Mouse (Mus musculus): ENCODE results near the gene Znrf1. TPM values are rescaled to one million over a fixed set of nuclear protein-coding genes. Genes with fewer than 3 reads are reported as not detected.

Gene Znrf1
- polyA plus RNA-seq, 1 experiment from 2014 or later = 65.7 TPM

DNA sequence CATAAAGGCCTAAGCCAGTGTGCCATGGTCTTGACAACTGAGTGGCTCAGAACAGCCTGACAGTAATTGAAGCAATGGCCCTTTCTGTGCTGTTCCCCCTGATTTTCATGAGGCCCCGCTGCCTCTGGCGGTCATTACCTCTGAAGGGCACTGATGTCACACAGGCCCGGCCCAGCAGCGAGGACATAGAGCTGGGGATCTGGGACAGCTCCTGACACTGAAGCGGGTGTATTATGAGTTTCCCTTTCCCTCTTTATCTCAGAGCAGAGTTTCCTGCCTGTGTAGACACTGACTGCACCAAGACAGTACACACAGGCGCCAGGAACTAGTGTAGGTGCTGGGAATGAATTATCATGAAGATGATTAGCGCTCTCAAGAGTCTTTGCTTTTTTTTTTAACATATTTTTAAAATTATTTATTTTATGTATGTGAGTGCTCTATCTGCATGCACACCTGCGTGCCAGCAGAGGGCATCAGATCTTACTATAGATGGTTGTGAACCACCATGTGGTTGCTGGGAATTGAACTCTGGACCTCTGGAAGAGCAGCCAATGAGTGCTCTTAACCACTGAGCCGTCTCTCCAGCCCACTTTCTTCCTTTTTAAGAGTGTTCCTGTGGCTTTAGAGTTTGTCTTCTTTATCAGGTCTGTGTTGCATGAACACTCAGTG is 7.9 kb downstream of the Znrf1 start:
- no peak for ATAC-seq
- H3K36me3 ChIP-seq (ENCODE audit: control insufficient read depth, insufficient read depth, low read length) = no peaks in the 10 kb centered on the region

DNA sequence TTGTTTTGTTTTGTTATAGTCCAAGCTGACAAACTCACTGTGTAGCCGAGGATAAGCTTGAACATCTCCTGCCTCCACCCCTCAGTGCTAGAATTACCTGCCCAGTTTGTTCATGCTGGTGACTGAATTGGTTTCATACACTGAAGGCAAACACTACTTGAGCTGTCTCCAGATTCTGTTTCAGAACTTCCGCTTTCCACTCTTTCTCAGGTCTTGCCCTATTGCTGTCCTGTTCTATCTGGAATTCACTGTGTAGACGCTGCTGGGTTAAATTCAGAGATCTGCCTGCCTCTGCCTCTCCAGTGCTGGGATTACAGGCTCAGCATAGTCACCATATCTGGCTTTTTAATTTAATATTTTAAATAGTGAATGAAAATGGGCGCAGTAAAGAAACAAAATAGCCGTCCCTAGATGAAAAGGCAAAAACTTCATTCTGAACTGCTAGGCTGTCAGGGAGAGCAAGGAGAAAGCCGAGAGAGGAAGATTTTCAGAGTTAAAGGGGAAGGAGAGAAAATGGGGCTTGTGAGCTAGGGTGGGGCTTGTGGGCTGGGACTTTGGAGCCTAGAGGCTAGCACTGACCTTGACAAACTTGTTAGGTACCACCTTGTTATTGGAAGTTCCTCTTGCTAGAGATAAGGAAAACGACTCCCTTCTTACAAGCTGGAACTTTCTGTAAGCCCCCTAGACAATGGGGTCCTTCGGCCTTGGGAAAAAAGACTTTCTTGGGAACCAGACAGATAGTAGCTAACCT is 9.7 kb downstream of the Znrf1 start:
- Histone ChIP-seq H3K4me2 (ENCODE audit: low read length) (no peak overlapping the region), H3K4me3 (ENCODE audit: low read length) (no peak overlapping the region), H3K27me3 (replicated peaks; ENCODE audit: control insufficient read depth, insufficient read depth, low read length) (no peaks in the 10 kb centered on the region), H3K27ac (ENCODE audit: low read depth, low read length) (no peak overlapping the region), H3K9ac (ENCODE audit: low read depth, low read length) (no peak overlapping the region), H3K4me1 (ENCODE audit: control insufficient read depth, insufficient read depth, low read depth, low read length) (peaks cover 16% of the 10 kb centered on the region), H3K36me3 (ENCODE audit: control insufficient read depth, insufficient read depth, low read length) (no peaks in the 10 kb centered on the region), H3K9me3 (ENCODE audit: control insufficient read depth, low read length) (no peaks in the 10 kb centered on the region)
- ATAC-seq = no peak
- 91% methylated on average over 8 of the region's 8 CpGs for WGBS

More for the DNA sequence above, 7.9 kb downstream of the Znrf1 start:
- no peak overlapping the region for H3K27ac ChIP-seq (ENCODE audit: low read depth, low read length)
- H3K4me3 ChIP-seq (ENCODE audit: low read length) = no peak overlapping the region
- H3K9ac ChIP-seq (ENCODE audit: low read depth, low read length) = no peak overlapping the region
- 93% methylated on average over 9 of the region's 9 CpGs for WGBS
- peaks cover 28% of the 10 kb centered on the region for H3K4me1 ChIP-seq (ENCODE audit: control insufficient read depth, insufficient read depth, low read depth, low read length)
- H3K9me3 ChIP-seq (ENCODE audit: control insufficient read depth, low read length) = no peaks in the 10 kb centered on the region
- no peak overlapping the region for H3K4me2 ChIP-seq (ENCODE audit: low read length)
- H3K27me3 ChIP-seq (replicated peaks; ENCODE audit: control insufficient read depth, insufficient read depth, low read length) = no peaks in the 10 kb centered on the region

DNA sequence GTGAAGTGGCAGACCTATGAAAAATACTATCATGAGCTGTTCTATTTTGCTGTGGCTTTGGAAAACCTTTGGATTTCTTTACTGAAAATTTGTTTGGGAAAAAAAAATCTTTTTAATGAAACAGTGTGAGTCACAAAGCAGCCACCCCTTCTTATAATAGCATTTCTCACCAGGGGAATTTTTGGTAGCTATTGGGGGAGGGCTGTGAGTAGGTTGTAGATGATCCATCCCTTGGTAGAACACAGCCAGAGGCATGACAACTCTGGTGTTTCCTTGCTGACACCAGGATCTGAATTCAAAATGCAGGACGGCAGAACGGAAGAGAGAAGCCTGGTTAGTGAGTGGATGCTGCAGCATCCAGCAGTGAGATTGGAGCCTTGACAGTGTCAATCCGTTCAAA is 11.2 kb downstream of the Znrf1 start:
- no peak overlapping the region for H3K4me3 ChIP-seq (ENCODE audit: low read length)
- no peaks in the 10 kb centered on the region for H3K27me3 ChIP-seq (replicated peaks; ENCODE audit: control insufficient read depth, insufficient read depth, low read length)
- ATAC-seq = no peak
- H3K36me3 ChIP-seq (ENCODE audit: control insufficient read depth, insufficient read depth, low read length) = no peaks in the 10 kb centered on the region
- no peaks in the 10 kb centered on the region for H3K9me3 ChIP-seq (ENCODE audit: control insufficient read depth, low read length)
- no peak overlapping the region for H3K27ac ChIP-seq (ENCODE audit: low read depth, low read length)
- WGBS = 91% methylated on average over 3 of the region's 3 CpGs
- H3K9ac ChIP-seq (ENCODE audit: low read depth, low read length) = no peak overlapping the region
- H3K4me1 ChIP-seq (ENCODE audit: control insufficient read depth, insufficient read depth, low read depth, low read length) = peaks cover 5% of the 10 kb centered on the region
- no peak overlapping the region for H3K4me2 ChIP-seq (ENCODE audit: low read length)

DNA sequence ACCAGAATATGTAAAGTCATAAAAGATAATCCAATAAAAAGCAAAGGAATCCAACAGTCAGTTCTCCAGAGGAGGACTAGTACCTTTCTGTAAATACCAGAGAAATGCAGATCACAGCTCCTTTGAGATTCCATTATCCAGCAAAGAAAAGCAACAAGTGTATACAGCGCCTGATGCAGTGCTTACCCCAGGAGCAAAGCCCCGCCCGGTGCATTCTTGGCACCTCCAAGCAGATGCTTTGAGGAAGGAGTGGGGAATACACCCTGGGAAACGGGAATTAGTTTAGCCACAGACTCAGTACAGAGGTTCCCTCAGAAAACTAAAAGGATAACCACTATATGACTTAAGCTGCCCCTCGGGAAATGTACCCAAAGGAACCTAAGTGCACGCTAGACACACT is 12.3 kb downstream of the Znrf1 start:
- H3K4me2 ChIP-seq (ENCODE audit: low read length) = no peak overlapping the region

DNA sequence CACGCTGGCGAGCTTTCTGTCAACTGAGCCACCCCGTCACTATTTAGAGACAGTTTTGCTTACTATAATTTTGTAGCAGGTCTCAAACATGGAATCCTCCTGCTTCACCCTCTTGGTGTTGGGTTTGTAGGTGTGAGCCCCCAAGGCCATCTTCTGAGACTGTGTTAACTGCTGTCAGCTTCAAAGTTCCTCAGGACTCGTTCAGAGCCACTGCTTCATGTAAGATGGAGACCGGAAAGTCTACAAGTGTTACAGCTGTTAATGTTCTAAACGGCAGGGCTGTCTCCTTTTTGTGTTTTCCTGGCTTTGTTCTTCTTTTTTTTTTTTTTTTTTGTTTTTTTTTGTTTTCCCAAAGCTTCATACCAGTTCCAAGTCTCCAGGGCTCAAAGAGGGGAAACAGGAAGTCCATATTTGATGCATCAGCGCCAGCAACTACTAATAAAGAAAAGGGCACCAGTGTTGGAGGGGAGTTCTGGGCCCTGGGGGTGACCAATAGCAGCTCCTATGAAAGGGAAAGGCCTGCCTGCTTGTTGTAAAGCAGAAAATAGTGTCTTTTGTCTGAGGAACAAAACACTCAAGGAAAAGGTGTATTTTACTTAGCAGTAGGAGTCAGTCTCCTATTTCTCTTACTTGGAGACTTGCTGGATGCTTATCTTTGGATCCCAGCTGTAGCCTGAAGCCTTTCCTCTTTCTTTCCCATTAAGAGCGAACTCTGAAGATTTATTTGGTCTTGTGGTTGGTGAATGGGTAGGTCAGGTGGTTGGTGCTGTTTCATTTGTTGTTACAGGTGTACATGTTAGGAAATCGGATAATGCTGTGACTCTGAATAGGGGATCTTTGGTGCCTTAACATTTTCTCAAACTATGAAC is 14.3 kb downstream of the Znrf1 start:
- H3K9me3 ChIP-seq (ENCODE audit: control insufficient read depth, low read length) = no peaks in the 10 kb centered on the region
- peak overlapping the region; percentile 50; the same call in 1 of the 2 replicates for H3K27ac ChIP-seq (ENCODE audit: low read depth, low read length)
- H3K4me1 ChIP-seq (ENCODE audit: control insufficient read depth, insufficient read depth, low read depth, low read length) = peaks cover 9% of the 10 kb centered on the region
- no peak overlapping the region for H3K4me3 ChIP-seq (ENCODE audit: low read length)
- H3K4me2 ChIP-seq (ENCODE audit: low read length) = no peak overlapping the region
- ATAC-seq = no peak
- H3K27me3 ChIP-seq (replicated peaks; ENCODE audit: control insufficient read depth, insufficient read depth, low read length) = no peaks in the 10 kb centered on the region
- H3K36me3 ChIP-seq (ENCODE audit: control insufficient read depth, insufficient read depth, low read length) = no peaks in the 10 kb centered on the region
- 62% methylated on average over 9 of the region's 9 CpGs for WGBS
- no peak overlapping the region for H3K9ac ChIP-seq (ENCODE audit: low read depth, low read length)

More for the DNA sequence above, 12.3 kb downstream of the Znrf1 start:
- no peak overlapping the region for H3K4me3 ChIP-seq (ENCODE audit: low read length)
- no peaks in the 10 kb centered on the region for H3K36me3 ChIP-seq (ENCODE audit: control insufficient read depth, insufficient read depth, low read length)
- ATAC-seq = no peak
- H3K27ac ChIP-seq (ENCODE audit: low read depth, low read length) = no peak overlapping the region
- H3K9ac ChIP-seq (ENCODE audit: low read depth, low read length) = no peak overlapping the region
- H3K4me1 ChIP-seq (ENCODE audit: control insufficient read depth, insufficient read depth, low read depth, low read length) = peaks cover 5% of the 10 kb centered on the region
- 79% methylated on average over 6 of the region's 6 CpGs for WGBS
- H3K9me3 ChIP-seq (ENCODE audit: control insufficient read depth, low read length) = no peaks in the 10 kb centered on the region
- no peaks in the 10 kb centered on the region for H3K27me3 ChIP-seq (replicated peaks; ENCODE audit: control insufficient read depth, insufficient read depth, low read length)

DNA sequence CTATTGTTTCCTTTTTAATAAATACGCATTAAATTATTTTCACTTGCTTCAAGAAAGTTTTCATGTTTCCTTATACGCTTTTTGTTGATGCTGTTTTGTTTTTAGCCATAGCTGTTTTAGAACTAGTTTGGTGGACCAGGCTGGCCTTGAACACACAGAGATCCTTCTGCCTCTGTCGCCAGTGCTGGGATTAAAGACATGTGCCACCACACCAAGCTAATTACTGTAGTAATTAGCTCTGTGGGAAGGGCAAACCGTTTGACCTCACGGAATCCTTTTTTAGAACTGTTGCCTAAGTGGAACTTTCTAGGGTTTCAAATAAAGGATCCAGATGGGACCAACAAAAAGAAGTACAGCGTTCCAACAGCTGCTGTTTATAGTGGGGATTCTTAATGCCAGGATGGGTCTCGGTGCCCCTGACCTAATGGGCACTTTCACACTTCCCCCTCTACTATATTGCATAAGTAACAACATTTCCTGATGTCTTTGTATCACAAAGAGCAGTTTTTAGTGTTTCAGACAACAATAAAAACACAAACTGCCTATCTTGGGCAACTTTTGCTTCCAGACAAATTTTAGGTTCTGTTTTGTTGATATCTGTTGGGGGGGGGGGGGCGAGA is 15.7 kb downstream of the Znrf1 start:
- no peak overlapping the region for H3K4me2 ChIP-seq (ENCODE audit: low read length)
- H3K9ac ChIP-seq (ENCODE audit: low read depth, low read length) = no peak overlapping the region
- H3K27ac ChIP-seq (ENCODE audit: low read depth, low read length) = no peak overlapping the region
- H3K9me3 ChIP-seq (ENCODE audit: control insufficient read depth, low read length) = no peaks in the 10 kb centered on the region
- no peaks in the 10 kb centered on the region for H3K36me3 ChIP-seq (ENCODE audit: control insufficient read depth, insufficient read depth, low read length)
- ATAC-seq = no peak
- H3K4me3 ChIP-seq (ENCODE audit: low read length) = no peak overlapping the region
- 63% methylated on average over 8 of the region's 8 CpGs for WGBS
- peaks cover 12% of the 10 kb centered on the region for H3K4me1 ChIP-seq (ENCODE audit: control insufficient read depth, insufficient read depth, low read depth, low read length)
- H3K27me3 ChIP-seq (replicated peaks; ENCODE audit: control insufficient read depth, insufficient read depth, low read length) = no peaks in the 10 kb centered on the region

DNA sequence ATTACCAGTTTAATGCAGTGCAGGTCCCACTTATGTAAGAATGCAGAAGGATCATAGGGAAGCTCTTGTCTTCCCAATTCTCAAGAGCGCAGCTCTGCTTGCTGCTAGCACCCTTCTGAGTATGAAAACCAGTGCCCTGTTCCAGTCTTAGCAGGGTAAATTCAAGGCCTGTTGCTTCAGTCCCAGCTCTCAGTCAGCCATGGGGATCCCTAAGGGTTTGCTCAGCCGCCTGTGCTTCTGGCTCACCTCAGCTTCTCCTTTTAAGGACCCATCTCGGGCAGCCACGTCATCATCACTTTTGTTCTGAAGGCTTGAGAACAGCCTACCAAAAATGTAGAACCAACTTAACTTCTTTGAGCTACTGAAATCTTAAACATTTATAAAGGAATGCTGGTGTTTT is 25.9 kb downstream of the Znrf1 start:
- Histone ChIP-seq H3K27me3 (replicated peaks; ENCODE audit: control insufficient read depth, insufficient read depth, low read length) (no peaks in the 10 kb centered on the region), H3K4me2 (ENCODE audit: low read length) (no peak overlapping the region), H3K27ac (ENCODE audit: low read depth, low read length) (no peak overlapping the region), H3K4me1 (ENCODE audit: control insufficient read depth, insufficient read depth, low read depth, low read length) (peaks cover 18% of the 10 kb centered on the region), H3K4me3 (ENCODE audit: low read length) (no peak overlapping the region), H3K9me3 (ENCODE audit: control insufficient read depth, low read length) (no peaks in the 10 kb centered on the region), H3K36me3 (ENCODE audit: control insufficient read depth, insufficient read depth, low read length) (no peaks in the 10 kb centered on the region), H3K9ac (ENCODE audit: low read depth, low read length) (no peak overlapping the region)
- 86% methylated on average over 4 of the region's 4 CpGs for WGBS
- no peak for ATAC-seq

DNA sequence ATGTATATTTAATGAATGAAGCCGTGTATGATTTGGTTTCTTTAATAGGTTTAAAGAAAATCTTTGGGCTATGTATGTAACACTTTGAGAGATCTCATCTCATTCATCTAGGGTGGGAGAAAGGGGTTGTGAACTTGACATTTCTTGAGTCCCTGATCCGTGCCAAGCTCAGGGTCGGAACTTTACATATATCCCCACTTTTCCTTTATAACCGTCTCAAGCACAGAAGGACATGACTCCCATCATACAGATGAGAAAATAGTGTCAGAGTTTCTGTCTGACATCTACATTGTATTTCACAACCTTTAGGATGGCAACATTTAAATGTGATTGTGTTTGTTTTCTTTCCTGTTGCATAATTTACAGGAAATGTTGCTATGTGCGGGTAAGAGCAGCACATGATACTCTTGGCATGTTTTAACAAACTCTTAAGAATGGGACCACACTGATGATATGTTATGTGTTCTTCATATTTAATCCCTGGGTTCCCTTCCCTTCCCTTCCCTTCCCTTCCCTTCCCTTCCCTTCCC is 26.4 kb downstream of the Znrf1 start:
- ATAC-seq = no peak
- peaks cover 19% of the 10 kb centered on the region for H3K4me1 ChIP-seq (ENCODE audit: control insufficient read depth, insufficient read depth, low read depth, low read length)
- H3K4me2 ChIP-seq (ENCODE audit: low read length) = no peak overlapping the region

More for the DNA sequence above, 26.4 kb downstream of the Znrf1 start:
- Histone ChIP-seq H3K36me3 (ENCODE audit: control insufficient read depth, insufficient read depth, low read length) (no peaks in the 10 kb centered on the region), H3K27ac (ENCODE audit: low read depth, low read length) (no peak overlapping the region), H3K4me3 (ENCODE audit: low read length) (no peak overlapping the region), H3K9ac (ENCODE audit: low read depth, low read length) (no peak overlapping the region), H3K9me3 (ENCODE audit: control insufficient read depth, low read length) (no peaks in the 10 kb centered on the region), H3K27me3 (replicated peaks; ENCODE audit: control insufficient read depth, insufficient read depth, low read length) (no peaks in the 10 kb centered on the region)
- 94% methylated on average over 5 of the region's 5 CpGs for WGBS
